Comparison of ENCODE assay signal across 8 mouse cellular contexts in genomic region chr5:96997802-96998565, GRCm38 (mm10). TPM values are rescaled to one million over a fixed set of nuclear protein-coding genes. Genes with fewer than 3 reads are reported as not detected.
DNase-seq lines count a peak whose midpoint lies in the region; ATAC-seq lines count a peak whose summit lies in the region.

No protein-coding gene starts in this region.

- WGBS in forebrain, embryonic 10.5 days: under 1% methylated on average over 74 of the region's 75 CpGs
- WGBS in heart, embryonic 16.5 days: under 1% methylated on average over 75 of the region's 75 CpGs

- intact Hi-C loops in left cerebral cortex, postnatal 25 days (cut with DNase I): loop anchor here (2.0 kb wide), 1 partner anchor 83 kb away; no protein-coding TSS in a partner anchor

- H3K4me3 ChIP-seq in forebrain, embryonic 10.5 days: peak overlapping the region; percentile 90
- peak overlapping the region; percentile 92 for H3K4me3 ChIP-seq in heart, embryonic 16.5 days (ENCODE audit: low read length)

- peak overlapping the region; percentile 95 for H3K27ac ChIP-seq in forebrain, embryonic 10.5 days
- peak overlapping the region; percentile 94 for H3K27ac ChIP-seq in heart, embryonic 16.5 days (ENCODE audit: low read length)

- peak overlapping the region; percentile 77 for H3K4me2 ChIP-seq in heart, embryonic 16.5 days (ENCODE audit: low read depth, low read length)

- H3K9ac ChIP-seq in heart, embryonic 16.5 days (ENCODE audit: low read length): peak overlapping the region; percentile 94

- H3K4me1 ChIP-seq in forebrain, embryonic 10.5 days: peaks cover 42% of the 10 kb centered on the region
- peaks cover 15% of the 10 kb centered on the region for H3K4me1 ChIP-seq in heart, embryonic 16.5 days (ENCODE audit: control insufficient read depth, insufficient read depth, low read length)

- H3K27me3 ChIP-seq in forebrain, embryonic 10.5 days (ENCODE audit: poor library complexity, severe bottlenecking): no peaks in the 10 kb centered on the region
- H3K27me3 ChIP-seq in heart, embryonic 16.5 days (ENCODE audit: control insufficient read depth, insufficient read depth, low read length): no peaks in the 10 kb centered on the region

- H3K36me3 ChIP-seq in forebrain, embryonic 10.5 days (replicated peaks): no peaks in the 10 kb centered on the region
- no peaks in the 10 kb centered on the region for H3K36me3 ChIP-seq in heart, embryonic 16.5 days (ENCODE audit: control insufficient read depth, insufficient read depth)

- peak; percentile 7; the same call in 1 of the 2 replicates for ATAC-seq in heart, embryonic 16.5 days (replicated peaks; ENCODE audit: extremely low read depth, insufficient read depth, low FRiP score)
- ATAC-seq in megakaryocyte-erythroid progenitor cell, adult 5-6 weeks (replicated peaks; ENCODE audit: low FRiP score, low TSS enrichment, poor library complexity, severe bottlenecking): peak; percentile 57

- DNase-seq in left cerebral cortex, postnatal 25 days (ENCODE audit: low spot score in 2 of 2): peak; percentile 14 to 32
- DNase-seq in left cerebral cortex, adult 18-20 months (ENCODE audit: low spot score in 2 of 2): no peak
- DNase-seq in brain, adult 2 months (ENCODE audit: low read depth, low spot score): peak; percentile 21
- peak; percentile 64 for DNase-seq in forebrain, embryonic 10.5 days (ENCODE audit: extremely low spot score, low spot score)
- peak; percentile 40 to 57 for DNase-seq in layer of hippocampus, postnatal 10 days (ENCODE audit: low spot score in 2 of 2)
- DNase-seq in spleen, postnatal 4 days (ENCODE audit: low spot score in 2 of 2): peak; percentile 66 to 87

- no peaks in the 10 kb centered on the region for H3K9me3 ChIP-seq in forebrain, embryonic 10.5 days
- no peaks in the 10 kb centered on the region for H3K9me3 ChIP-seq in heart, embryonic 16.5 days (replicated peaks; ENCODE audit: control insufficient read depth, low read length)

RNA-seq across cellular contexts. Expression of gene Bmp2k, which starts 0.5 kb away (rescaled TPM):
- 10 to 100 TPM; 12.7 to 13.2 TPM for total RNA-seq in left cerebral cortex, postnatal 25 days (2021)
- 10 to 100 TPM; 10.8 to 11.6 TPM for total RNA-seq in left cerebral cortex, adult 18-20 months (2021)
- polyA plus RNA-seq in forebrain, embryonic 10.5 days (2016; fragmentation: Nextera tagmentation; extraction: Ambion mirVana): 8.7 and 8.8 TPM in 2 replicates
- 6.6 and 7.4 TPM in 2 replicates for polyA plus RNA-seq in heart, embryonic 16.5 days (2015; fragmentation: Nextera tagmentation; extraction: Ambion mirVana)
- 10 to 100 TPM; 14.6 to 15.2 TPM for total RNA-seq in layer of hippocampus, postnatal 10 days (2021)
- total RNA-seq in megakaryocyte-erythroid progenitor cell, adult 5-6 weeks (2014; fragmentation: Nextera tagmentation): 14.0 and 15.9 TPM in 2 replicates
- total RNA-seq in megakaryocyte-erythroid progenitor cell, adult 5-6 weeks (2017): 16.8 and 17.2 TPM in 2 replicates

Comparison
In these comparisons a context has a peak if more than half of its experiments do, and no peak if none do; other contexts are left out.
1. DNase-seq: peak in left cerebral cortex, postnatal 25 days (2 of 2), brain, adult 2 months (single experiment), forebrain, embryonic 10.5 days (single experiment), layer of hippocampus, postnatal 10 days (2 of 2) and spleen, postnatal 4 days (2 of 2); none in left cerebral cortex, adult 18-20 months (0 of 2).